Mouse (Mus musculus) olfactory bulb, adult 2 months (tissue): ENCODE measurements at regions not wholly inside any gene's neighbourhood (a gene's known extent, or its start where the extent isn't known, plus 50 kb on each side); places are given as distances from the start of the nearest gene placed in this dataset.
A peak's percentile ranks its signal among the peaks of the same experiment; 100 is the strongest.

Experiments
- H3K27ac ChIP-seq: fragments of 200-500 bp; 2 replicates; pipeline ENCODE4 v1.5.1; 2012; ENCODE audit warnings: low read depth, low read length; ENCODE audit not compliant: insufficient read depth
- H3K4me1 ChIP-seq: fragments of 200-500 bp; 2 replicates; pipeline ENCODE4 v1.6.1; 2012; ENCODE audit warnings: low read length; ENCODE audit not compliant: control insufficient read depth, insufficient read depth
- H3K4me3 ChIP-seq: fragments of 200-500 bp; 2 replicates; pipeline ENCODE4 v1.5.1; 2012; ENCODE audit warnings: mild to moderate bottlenecking, low read depth, low read length, moderate library complexity; ENCODE audit not compliant: insufficient read depth
- CTCF ChIP-seq: fragments of 200-500 bp; IDR thresholded peaks from 2 replicates; pipeline ENCODE4 v1.5.1; 2012; ENCODE audit warnings: low read depth, mild to moderate bottlenecking, low read length, moderate library complexity; ENCODE audit not compliant: insufficient read depth
- POLR2A ChIP-seq: fragments of 200-500 bp; IDR thresholded peaks from 2 replicates; pipeline ENCODE4 v1.6.1; 2012; ENCODE audit warnings: mild to moderate bottlenecking, low read depth, low read length, moderate library complexity; ENCODE audit not compliant: insufficient read depth
- WGBS: fragments of 180-500 bp; shearing (Covaris S2); methylation state at CpG from one replicate; pipeline ENCODE4 v1.1.7; 2018; 5-methylcytosine and 5-hydroxymethylcytosine counted together

DNA sequence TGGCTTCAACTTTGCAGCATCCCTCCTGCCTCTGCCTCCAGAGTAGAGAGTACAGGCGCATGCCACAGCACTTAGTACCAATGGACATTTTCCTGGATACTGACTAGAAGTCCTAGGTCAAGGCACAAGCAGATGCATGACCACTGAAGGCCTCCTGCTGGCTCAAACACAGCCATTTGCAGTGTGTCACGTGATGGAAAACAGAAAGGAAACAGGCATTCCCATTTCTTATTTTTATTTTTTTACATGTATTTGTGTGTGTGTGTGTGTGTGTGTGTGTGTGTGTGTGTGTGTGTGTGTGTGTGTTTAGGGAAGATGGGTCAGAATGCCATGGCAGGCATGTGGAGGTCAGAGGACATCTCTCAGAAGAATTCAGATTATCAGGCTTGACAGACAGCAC lies 65.6 kb downstream of the Thap12 start:
- WGBS: 93% methylated on average over 2 of the region's 2 CpGs
- no peak for TF ChIP-seq CTCF
- TF ChIP-seq POLR2A: no peak
- Histone ChIP-seq H3K4me3 (no peak overlapping the region), H3K4me1 (0 out of 2 replicates have a peak, but pooled peaks cover 3% of the 10 kb centered on the region), H3K27ac (no peak overlapping the region)

- Histone ChIP-seq H3K27ac (no peak overlapping the region), H3K4me3 (no peak overlapping the region), H3K4me1 (0 out of 2 replicates have a peak, but pooled peaks cover 3% of the 10 kb centered on the region)
- WGBS: 41% methylated on average over 1 of the region's 1 CpGs
- TF ChIP-seq CTCF (no peak), POLR2A (no peak)
These were observed 65.7 kb upstream of the Wnt11 start for GRCm38 (mm10) chr7:98769111-98769734.

DNA sequence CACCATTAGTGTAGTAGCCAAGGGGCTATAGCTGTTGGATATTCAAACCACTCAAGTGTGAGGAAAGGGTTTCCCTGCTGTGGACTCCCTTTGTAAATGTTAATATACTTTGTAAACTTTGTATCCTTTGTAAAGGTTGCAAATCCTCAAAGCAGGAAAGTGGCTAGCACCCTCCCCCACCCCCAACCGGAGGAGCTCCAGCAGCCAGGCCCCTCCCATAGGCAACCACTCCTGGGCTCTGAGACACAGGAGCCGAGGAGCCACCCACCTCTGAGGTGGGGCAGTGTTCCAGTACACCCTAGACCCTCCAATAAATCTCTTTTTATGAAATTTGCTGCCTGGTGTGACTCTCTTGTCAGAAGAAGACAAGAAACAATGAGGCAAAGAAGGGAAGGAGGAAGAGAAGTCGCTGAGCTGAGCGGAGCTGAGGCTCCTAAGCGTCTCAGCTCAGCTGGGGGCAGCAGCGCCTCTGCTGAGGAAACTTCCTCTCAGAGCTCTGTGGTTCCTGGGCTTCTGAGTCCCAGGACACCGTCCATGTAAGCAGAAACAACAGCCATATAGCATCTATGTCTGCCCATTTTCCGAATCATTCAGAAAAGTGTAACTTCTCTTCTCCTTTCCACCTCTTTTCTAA lies 64.5 kb upstream of the Wnt11 start:
- TF ChIP-seq POLR2A: no peak
- no peak for TF ChIP-seq CTCF
- 21% methylated on average over 8 of the region's 8 CpGs for WGBS
- no peak overlapping the region for H3K27ac ChIP-seq
- H3K4me1 ChIP-seq: 0 out of 2 replicates have a peak, but pooled peaks cover 3% of the 10 kb centered on the region
- no peak overlapping the region for H3K4me3 ChIP-seq

GRCm38 (mm10) chr7:98771134-98771775 lies 63.7 kb upstream of the Wnt11 start:
- TF ChIP-seq POLR2A (no peak), CTCF (no peak)
- 0 out of 2 replicates have a peak, but pooled peaks cover 3% of the 10 kb centered on the region for H3K4me1 ChIP-seq
- WGBS: 79% methylated on average over 7 of the region's 7 CpGs
- no peak overlapping the region for H3K4me3 ChIP-seq
- H3K27ac ChIP-seq: no peak overlapping the region

DNA sequence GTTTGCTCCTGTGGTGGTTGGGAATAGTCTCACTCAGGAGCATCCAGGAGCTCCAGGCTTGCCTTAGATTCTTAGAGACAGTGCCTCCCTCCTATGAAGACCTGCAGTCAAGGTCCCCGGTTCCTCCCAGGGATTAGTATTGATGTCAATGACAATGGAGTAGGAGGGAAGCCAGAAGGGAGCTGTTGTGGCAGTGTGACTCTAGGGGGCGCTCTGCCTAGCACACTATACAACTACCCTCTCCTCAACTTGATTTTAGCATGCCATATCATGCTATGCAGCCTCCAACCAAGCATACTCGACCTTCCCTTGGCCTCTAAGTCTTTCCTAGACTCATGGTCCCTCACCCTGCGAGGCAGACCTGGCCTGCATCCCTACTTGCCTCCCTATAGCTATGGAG lies 60.3 kb upstream of the Wnt11 start:
- 0 out of 2 replicates have a peak, but pooled peaks cover 3% of the 10 kb centered on the region for H3K4me1 ChIP-seq
- no peak overlapping the region for H3K4me3 ChIP-seq
- no peak overlapping the region for H3K27ac ChIP-seq
- WGBS: 61% methylated on average over 4 of the region's 4 CpGs
- TF ChIP-seq POLR2A (no peak), CTCF (no peak)

- 0 out of 2 replicates have a peak, but pooled peaks cover 3% of the 10 kb centered on the region for H3K4me1 ChIP-seq
- TF ChIP-seq CTCF (no peak), POLR2A (no peak)
- no peak overlapping the region for H3K4me3 ChIP-seq
- WGBS: 83% methylated on average over 8 of the region's 8 CpGs
- H3K27ac ChIP-seq: no peak overlapping the region
These were observed 59.9 kb upstream of the Wnt11 start for GRCm38 (mm10) chr7:98775031-98775430.

GRCm38 (mm10) chr7:98777304-98777849 lies 57.5 kb upstream of the Wnt11 start:
- TF ChIP-seq CTCF (no peak), POLR2A (no peak)
- 68% methylated on average over 3 of the region's 3 CpGs for WGBS
- Histone ChIP-seq H3K27ac (no peak overlapping the region), H3K4me3 (no peak overlapping the region), H3K4me1 (no peaks in the 10 kb centered on the region)

GRCm38 (mm10) chr7:98778929-98779328 lies 56.0 kb upstream of the Wnt11 start:
- no peak overlapping the region for H3K27ac ChIP-seq
- peaks cover 4% of the 10 kb centered on the region for H3K4me1 ChIP-seq
- H3K4me3 ChIP-seq: no peak overlapping the region
- 28% methylated on average over 5 of the region's 5 CpGs for WGBS
- peak; percentile 50; the same call in 1 of the 2 replicates for TF ChIP-seq CTCF
- no peak for TF ChIP-seq POLR2A

- H3K4me3 ChIP-seq: no peak overlapping the region
- no peak overlapping the region for H3K27ac ChIP-seq
- no peak for TF ChIP-seq CTCF
- TF ChIP-seq POLR2A: no peak
- peaks cover 14% of the 10 kb centered on the region for H3K4me1 ChIP-seq
- 44% methylated on average over 5 of the region's 5 CpGs for WGBS
These were observed 51.4 kb upstream of the Wnt11 start for GRCm38 (mm10) chr7:98783521-98783920.
